Mouse (Mus musculus) spleen, adult 2 months (tissue): ENCODE data around the gene Klhl29. TPM values are rescaled to one million over a fixed set of nuclear protein-coding genes. Genes with fewer than 3 reads are reported as not detected.

Experiments used
- DNase-seq, 2 experiments: peaks; one replicate each; pipeline versions ENCODE4 v3.0.0 to v3.0.0-alpha.2; 2012 to 2021; ENCODE audit warnings: low spot score in 2 of 2, low read depth in 1 of 2
- H3K27ac ChIP-seq: fragments of 200-500 bp; 2 replicates; pipeline ENCODE4 v1.5.1; 2012; ENCODE audit warnings: low read length, inconsistent platforms; ENCODE audit not compliant: insufficient read depth
- H3K27me3 ChIP-seq: fragments of 200-500 bp; 2 replicates; pipeline ENCODE4 v1.6.1; 2012; ENCODE audit warnings: mild to moderate bottlenecking, moderate library complexity, low read length, inconsistent platforms; ENCODE audit not compliant: control insufficient read depth, insufficient read depth
- H3K36me3 ChIP-seq: fragments of 200-500 bp; 2 replicates; pipeline ENCODE4 v1.6.1; 2012; ENCODE audit warnings: mild to moderate bottlenecking, low read length, inconsistent platforms; ENCODE audit not compliant: control insufficient read depth, insufficient read depth
- H3K4me1 ChIP-seq: fragments of 200-500 bp; 2 replicates; pipeline ENCODE4 v1.6.1; 2011; ENCODE audit warnings: inconsistent platforms; ENCODE audit not compliant: control insufficient read depth, insufficient read depth, insufficient read length
- H3K4me3 ChIP-seq: fragments of 200-500 bp; 2 replicates; pipeline ENCODE4 v1.5.1; 2011; ENCODE audit warnings: mild to moderate bottlenecking, inconsistent platforms; ENCODE audit not compliant: insufficient read depth, insufficient read length; ENCODE audit errors: extremely low read depth
- CTCF ChIP-seq: fragments of 200-500 bp; IDR thresholded peaks from 2 replicates; pipeline ENCODE4 v1.5.1; 2011; ENCODE audit warnings: mild to moderate bottlenecking, inconsistent platforms; ENCODE audit not compliant: insufficient read depth, insufficient read length, insufficient replicate concordance; ENCODE audit errors: extremely low read depth
- POLR2A ChIP-seq: fragments of 200-500 bp; IDR thresholded peaks from 2 replicates; pipeline ENCODE4 v1.6.1; 2011; ENCODE audit warnings: low read depth, low read length, inconsistent platforms
- WGBS: fragments of 180-500 bp; shearing (Covaris S2); methylation state at CpG from one replicate; pipeline ENCODE4 v1.1.7; 2018; 5-methylcytosine and 5-hydroxymethylcytosine counted together
- polyA plus RNA-seq: library from polyadenylated mRNA; depleted of rRNA; stranded (reverse); fragments of >200 nt; gene quantifications from 2 replicates; pipeline ENCODE4 v1.2.3, GENCODE M21; 2012

The Klhl29 gene
- polyA plus RNA-seq, 1 experiment: 6.4 TPM

GRCm38 (mm10) chr12:5374684-5375615 is 532 bp downstream of the Klhl29 start:
- DNase-seq: no peak
- Histone ChIP-seq H3K4me1 (no peaks in the 10 kb centered on the region), H3K36me3 (no peaks in the 10 kb centered on the region), H3K27ac (peak overlapping the region; percentile 29), H3K27me3 (peaks cover 11% of the 10 kb centered on the region; the same call in 1 of the 2 replicates), H3K4me3 (peak overlapping the region; percentile 51)
- WGBS: 4% methylated on average over 79 of the region's 84 CpGs
- no peak for TF ChIP-seq POLR2A
- TF ChIP-seq CTCF: no peak

DNA sequence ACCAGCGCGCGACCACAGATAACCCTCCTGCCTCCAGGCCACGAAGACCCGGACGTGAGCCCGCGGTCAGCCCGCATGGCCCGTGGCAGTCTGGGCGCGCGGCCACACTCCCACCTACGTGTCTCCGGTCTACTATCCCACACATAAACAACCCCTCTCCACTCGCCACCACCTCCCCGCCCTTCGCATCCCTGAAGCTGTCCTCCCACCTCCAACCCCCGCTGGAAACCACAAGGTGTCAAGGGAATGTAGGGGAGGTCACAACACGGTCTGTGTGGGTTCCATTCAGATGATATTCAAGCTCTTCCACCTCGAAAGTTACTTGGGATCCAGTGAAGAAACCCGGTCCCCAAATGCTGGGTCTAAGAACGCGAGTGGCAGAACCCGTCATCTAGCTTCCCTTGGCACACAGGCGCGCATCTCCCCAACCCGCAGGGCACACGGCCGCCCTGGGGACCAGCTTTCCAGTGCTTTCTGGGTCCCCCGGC is 1.2 kb downstream of the Klhl29 start:
- no peaks in the 10 kb centered on the region for H3K36me3 ChIP-seq
- no peaks in the 10 kb centered on the region for H3K4me1 ChIP-seq
- DNase-seq: no peak
- peak overlapping the region; percentile 51 for H3K4me3 ChIP-seq
- no peak overlapping the region; the same call in 1 of the 2 replicates for H3K27ac ChIP-seq
- H3K27me3 ChIP-seq: peaks cover 11% of the 10 kb centered on the region; the same call in 1 of the 2 replicates
- WGBS: 8% methylated on average over 31 of the region's 31 CpGs
- TF ChIP-seq POLR2A (no peak), CTCF (no peak)

GRCm38 (mm10) chr12:5373641-5374195 is 1.8 kb downstream of the Klhl29 start:
- Histone ChIP-seq H3K27ac (no peak overlapping the region), H3K27me3 (peaks cover 11% of the 10 kb centered on the region; the same call in 1 of the 2 replicates), H3K36me3 (no peaks in the 10 kb centered on the region), H3K4me3 (peak overlapping the region; percentile 51), H3K4me1 (no peaks in the 10 kb centered on the region)
- 3% methylated on average over 42 of the region's 42 CpGs for WGBS
- no peak for DNase-seq
- TF ChIP-seq CTCF (no peak), POLR2A (no peak)

GRCm38 (mm10) chr12:5369396-5369795 is 6.1 kb downstream of the Klhl29 start:
- Histone ChIP-seq H3K36me3 (no peaks in the 10 kb centered on the region), H3K27ac (no peak overlapping the region), H3K4me3 (no peak overlapping the region), H3K27me3 (peaks cover 1% of the 10 kb centered on the region; the same call in 1 of the 2 replicates), H3K4me1 (no peaks in the 10 kb centered on the region)
- no peak for DNase-seq
- WGBS: 86% methylated on average over 4 of the region's 4 CpGs
- TF ChIP-seq CTCF (no peak), POLR2A (no peak)

GRCm38 (mm10) chr12:5364836-5365235 is 10.6 kb downstream of the Klhl29 start:
- H3K4me3 ChIP-seq: no peak overlapping the region
- no peaks in the 10 kb centered on the region for H3K4me1 ChIP-seq
- TF ChIP-seq CTCF (no peak), POLR2A (no peak)
- DNase-seq: no peak
- H3K27me3 ChIP-seq: no peaks in the 10 kb centered on the region
- no peaks in the 10 kb centered on the region for H3K36me3 ChIP-seq
- 91% methylated on average over 3 of the region's 3 CpGs for WGBS
- no peak overlapping the region for H3K27ac ChIP-seq

DNA sequence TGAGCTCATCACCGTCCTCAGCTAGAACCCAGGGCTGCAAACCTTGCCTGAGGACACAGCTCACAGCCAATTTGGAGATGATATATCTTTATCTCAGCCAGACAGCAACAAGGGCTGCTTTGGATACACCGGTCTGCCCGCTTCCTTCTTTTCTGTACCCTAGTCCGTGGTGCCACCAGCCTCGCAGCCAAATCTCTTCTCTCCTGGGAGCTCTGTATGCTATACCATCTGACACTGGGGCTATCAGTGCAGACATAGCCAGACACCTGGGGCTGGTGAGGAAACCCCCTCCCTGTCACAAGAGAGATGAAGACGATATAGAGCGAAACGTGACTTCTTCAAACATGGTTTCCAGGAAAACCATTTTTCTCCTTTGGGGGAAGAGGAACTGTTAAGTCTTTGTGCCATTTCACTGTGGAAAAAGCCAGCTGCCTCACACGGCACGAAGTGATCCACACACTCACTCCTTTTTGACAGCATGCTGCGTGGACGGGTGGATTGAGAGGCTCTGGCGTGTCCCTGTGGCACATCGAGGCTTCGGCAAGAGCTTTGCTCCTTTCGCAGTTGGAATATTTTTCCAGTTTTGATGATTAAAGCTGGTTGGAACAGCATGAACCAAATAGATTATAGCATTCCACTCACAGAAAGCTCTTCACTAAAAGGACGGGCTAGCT is 11.4 kb downstream of the Klhl29 start:
- 84% methylated on average over 17 of the region's 17 CpGs for WGBS
- no peak for TF ChIP-seq CTCF
- TF ChIP-seq POLR2A: no peak
- no peaks in the 10 kb centered on the region for H3K36me3 ChIP-seq

More for the DNA sequence above, 11.4 kb downstream of the Klhl29 start:
- no peaks in the 10 kb centered on the region for H3K27me3 ChIP-seq
- no peak for DNase-seq
- no peak overlapping the region for H3K4me3 ChIP-seq
- H3K27ac ChIP-seq: no peak overlapping the region
- H3K4me1 ChIP-seq: no peaks in the 10 kb centered on the region
